Mouse (Mus musculus): ENCODE measurements around the gene Atp10b. TPM values are rescaled to one million over a fixed set of nuclear protein-coding genes. Genes with fewer than 3 reads are reported as not detected.

Gene Atp10b
- polyA plus RNA-seq, 1 experiment from 2014 or later: 3.3 TPM

- WGBS: 41% methylated on average over 9 of the region's 9 CpGs
- Histone ChIP-seq H3K9me3 (ENCODE audit: control insufficient read depth) (no peaks in the 10 kb centered on the region), H3K4me1 (replicated peaks; ENCODE audit: control insufficient read depth, insufficient read depth, low read length) (peaks cover 7% of the 10 kb centered on the region; the same call in 1 of the 2 replicates), H3K27me3 (replicated peaks; ENCODE audit: control insufficient read depth, insufficient read depth, low read length) (no peaks in the 10 kb centered on the region), H3K4me2 (replicated peaks; ENCODE audit: low read depth) (peak overlapping the region; percentile 53), H3K4me3 (ENCODE audit: low read depth, low read length) (no peak overlapping the region), H3K9ac (ENCODE audit: low read depth, low read length) (no peak overlapping the region), H3K36me3 (ENCODE audit: control insufficient read depth, insufficient read depth) (no peaks in the 10 kb centered on the region), H3K27ac (ENCODE audit: low read depth, low read length) (no peak overlapping the region)
- TF ChIP-seq CTCF (IDR thresholded peaks at IDR 0.05; ENCODE audit: low read depth): no peak
- ATAC-seq: no peak
Observed at GRCm38 (mm10) chr11:43160188-43160942, 10.7 kb downstream of the Atp10b start.

- Histone ChIP-seq H3K9me3 (ENCODE audit: control insufficient read depth) (no peaks in the 10 kb centered on the region), H3K27me3 (replicated peaks; ENCODE audit: control insufficient read depth, insufficient read depth, low read length) (no peaks in the 10 kb centered on the region), H3K4me2 (replicated peaks; ENCODE audit: low read depth) (no peak overlapping the region), H3K36me3 (ENCODE audit: control insufficient read depth, insufficient read depth) (no peaks in the 10 kb centered on the region), H3K4me1 (replicated peaks; ENCODE audit: control insufficient read depth, insufficient read depth, low read length) (peaks cover 6% of the 10 kb centered on the region; the same call in 1 of the 2 replicates), H3K9ac (ENCODE audit: low read depth, low read length) (no peak overlapping the region), H3K4me3 (ENCODE audit: low read depth, low read length) (no peak overlapping the region), H3K27ac (ENCODE audit: low read depth, low read length) (no peak overlapping the region)
- no peak for TF ChIP-seq CTCF (IDR thresholded peaks at IDR 0.05; ENCODE audit: low read depth)
- ATAC-seq: no peak
- WGBS: 34% methylated on average over 2 of the region's 2 CpGs
Observed at GRCm38 (mm10) chr11:43170601-43171000, 20.9 kb downstream of the Atp10b start.

GRCm38 (mm10) chr11:43174359-43175116, 24.9 kb downstream of the Atp10b start:
- ATAC-seq: peak; percentile 100
- H3K4me2 ChIP-seq (replicated peaks; ENCODE audit: low read depth): peak overlapping the region; percentile 30; the same call in 1 of the 2 replicates
- H3K9ac ChIP-seq (ENCODE audit: low read depth, low read length): no peak overlapping the region
- H3K27me3 ChIP-seq (replicated peaks; ENCODE audit: control insufficient read depth, insufficient read depth, low read length): no peaks in the 10 kb centered on the region
- H3K27ac ChIP-seq (ENCODE audit: low read depth, low read length): peak overlapping the region; percentile 65
- H3K4me3 ChIP-seq (ENCODE audit: low read depth, low read length): no peak overlapping the region
- peaks cover 9% of the 10 kb centered on the region; the same call in 1 of the 2 replicates for H3K4me1 ChIP-seq (replicated peaks; ENCODE audit: control insufficient read depth, insufficient read depth, low read length)
- TF ChIP-seq CTCF (IDR thresholded peaks at IDR 0.05; ENCODE audit: low read depth): no peak
- 33% methylated on average over 6 of the region's 6 CpGs for WGBS
- H3K36me3 ChIP-seq (ENCODE audit: control insufficient read depth, insufficient read depth): no peaks in the 10 kb centered on the region
- no peaks in the 10 kb centered on the region for H3K9me3 ChIP-seq (ENCODE audit: control insufficient read depth)

- no peaks in the 10 kb centered on the region for H3K36me3 ChIP-seq (ENCODE audit: control insufficient read depth, insufficient read depth)
- no peak overlapping the region for H3K4me2 ChIP-seq (replicated peaks; ENCODE audit: low read depth)
- no peaks in the 10 kb centered on the region for H3K27me3 ChIP-seq (replicated peaks; ENCODE audit: control insufficient read depth, insufficient read depth, low read length)
- H3K4me3 ChIP-seq (ENCODE audit: low read depth, low read length): no peak overlapping the region
- no peak for TF ChIP-seq CTCF (IDR thresholded peaks at IDR 0.05; ENCODE audit: low read depth)
- no peak overlapping the region for H3K27ac ChIP-seq (ENCODE audit: low read depth, low read length)
- ATAC-seq: no peak
- WGBS: 60% methylated on average over 2 of the region's 2 CpGs
- 0 out of 2 replicates have a peak, but pooled peaks cover 4% of the 10 kb centered on the region for H3K4me1 ChIP-seq (replicated peaks; ENCODE audit: control insufficient read depth, insufficient read depth, low read length)
- no peaks in the 10 kb centered on the region for H3K9me3 ChIP-seq (ENCODE audit: control insufficient read depth)
- H3K9ac ChIP-seq (ENCODE audit: low read depth, low read length): no peak overlapping the region
Observed at GRCm38 (mm10) chr11:43182401-43182800, 32.7 kb downstream of the Atp10b start.

- no peaks in the 10 kb centered on the region for H3K36me3 ChIP-seq (ENCODE audit: control insufficient read depth, insufficient read depth)
- peak overlapping the region; percentile 67; the same call in 1 of the 2 replicates for H3K27ac ChIP-seq (ENCODE audit: low read depth, low read length)
- WGBS: 32% methylated on average over 1 of the region's 1 CpGs
- peak; percentile 82 for ATAC-seq
- H3K4me3 ChIP-seq (ENCODE audit: low read depth, low read length): no peak overlapping the region
- H3K4me1 ChIP-seq (replicated peaks; ENCODE audit: control insufficient read depth, insufficient read depth, low read length): 0 out of 2 replicates have a peak, but pooled peaks cover 4% of the 10 kb centered on the region
- no peaks in the 10 kb centered on the region for H3K9me3 ChIP-seq (ENCODE audit: control insufficient read depth)
- TF ChIP-seq CTCF (IDR thresholded peaks at IDR 0.05; ENCODE audit: low read depth): no peak
- H3K27me3 ChIP-seq (replicated peaks; ENCODE audit: control insufficient read depth, insufficient read depth, low read length): no peaks in the 10 kb centered on the region
- no peak overlapping the region for H3K4me2 ChIP-seq (replicated peaks; ENCODE audit: low read depth)
- no peak overlapping the region for H3K9ac ChIP-seq (ENCODE audit: low read depth, low read length)
Observed at GRCm38 (mm10) chr11:43182816-43183215, 33.1 kb downstream of the Atp10b start.

- Histone ChIP-seq H3K4me1 (replicated peaks; ENCODE audit: control insufficient read depth, insufficient read depth, low read length) (0 out of 2 replicates have a peak, but pooled peaks cover 4% of the 10 kb centered on the region), H3K27me3 (replicated peaks; ENCODE audit: control insufficient read depth, insufficient read depth, low read length) (no peaks in the 10 kb centered on the region), H3K27ac (ENCODE audit: low read depth, low read length) (peak overlapping the region; percentile 67), H3K36me3 (ENCODE audit: control insufficient read depth, insufficient read depth) (no peaks in the 10 kb centered on the region), H3K9ac (ENCODE audit: low read depth, low read length) (no peak overlapping the region), H3K4me2 (replicated peaks; ENCODE audit: low read depth) (no peak overlapping the region), H3K4me3 (ENCODE audit: low read depth, low read length) (no peak overlapping the region), H3K9me3 (ENCODE audit: control insufficient read depth) (no peaks in the 10 kb centered on the region)
- 69% methylated on average over 4 of the region's 4 CpGs for WGBS
- TF ChIP-seq CTCF (IDR thresholded peaks at IDR 0.05; ENCODE audit: low read depth): no peak
- peak; percentile 68 for ATAC-seq
Observed at GRCm38 (mm10) chr11:43183457-43183856, 33.8 kb downstream of the Atp10b start.
